Mouse (Mus musculus): ENCODE data around the gene Thsd7b. TPM values are rescaled to one million over a fixed set of nuclear protein-coding genes. Genes with fewer than 3 reads are reported as not detected.

The Thsd7b gene
- polyA plus RNA-seq, 1 experiment from 2014 or later = 1.1 TPM

DNA sequence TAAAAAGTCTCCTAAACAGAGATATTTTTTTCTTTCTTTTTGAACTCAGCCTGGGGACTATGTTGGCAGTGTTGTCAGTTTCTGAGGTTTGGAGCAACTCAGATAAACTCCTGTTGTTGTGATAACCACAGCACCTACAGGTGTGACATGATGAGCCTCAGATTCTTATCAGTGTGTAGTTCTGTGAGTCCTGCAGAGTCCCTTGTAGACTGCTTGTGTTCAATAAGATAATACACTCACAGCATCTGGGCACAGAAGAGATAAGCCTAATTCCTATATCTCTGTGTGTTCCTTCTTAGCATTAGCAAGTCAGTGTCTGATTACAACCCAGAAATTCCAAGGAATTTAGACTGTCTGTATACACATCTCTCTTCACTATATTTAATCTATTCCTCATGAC lies 789.0 kb downstream of the Thsd7b start:
- no peak for ATAC-seq (ENCODE audit: borderline replicate concordance, extremely low read depth, low FRiP score, low TSS enrichment)
- no peak overlapping the region for H3K9ac ChIP-seq
- H3K27me3 ChIP-seq = no peaks in the 10 kb centered on the region
- H3K4me1 ChIP-seq = no peaks in the 10 kb centered on the region
- no peaks in the 10 kb centered on the region for H3K9me3 ChIP-seq
- no peak overlapping the region for H3K4me2 ChIP-seq
- no peak overlapping the region for H3K4me3 ChIP-seq
- no peaks in the 10 kb centered on the region for H3K36me3 ChIP-seq
- no peak overlapping the region for H3K27ac ChIP-seq

DNA sequence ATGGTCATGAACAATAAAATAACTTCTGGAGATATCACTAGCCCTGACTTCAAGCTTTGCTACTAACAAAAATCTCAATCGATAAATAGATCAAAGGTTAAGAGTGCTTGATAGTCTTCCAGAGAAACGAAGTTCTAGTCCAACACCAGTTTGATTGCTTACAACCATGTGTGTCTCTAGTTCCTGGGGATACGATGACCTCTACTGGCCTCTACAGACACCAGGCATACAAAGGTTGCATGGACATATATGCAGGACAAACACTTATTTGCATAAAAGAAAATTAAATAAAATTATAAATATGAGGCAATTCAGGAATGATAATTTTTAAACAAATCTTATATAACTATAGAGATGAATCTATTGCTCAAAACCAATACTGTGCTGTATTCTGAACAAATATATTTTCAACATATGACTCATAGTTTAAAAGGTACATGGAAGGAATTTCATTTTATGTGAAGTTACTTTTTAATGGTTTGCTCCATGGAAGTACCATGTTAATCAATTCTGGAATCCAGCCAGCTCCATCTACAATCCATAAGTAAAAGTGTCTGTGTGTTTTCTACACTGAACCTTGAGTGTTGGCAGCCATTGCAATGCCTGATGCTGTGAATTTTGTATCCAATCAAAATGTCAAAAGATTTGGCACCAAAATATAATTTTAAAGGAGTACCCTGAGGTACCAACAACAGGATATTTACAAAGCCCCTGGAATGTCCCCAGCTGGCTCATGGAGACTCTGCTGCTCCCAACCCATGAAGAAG lies 793.3 kb downstream of the Thsd7b start:
- no peaks in the 10 kb centered on the region for H3K4me1 ChIP-seq
- no peak for ATAC-seq (ENCODE audit: borderline replicate concordance, extremely low read depth, low FRiP score, low TSS enrichment)
- no peak overlapping the region for H3K4me3 ChIP-seq
- 78% methylated on average over 3 of the region's 3 CpGs for WGBS
- H3K9ac ChIP-seq = no peak overlapping the region
- H3K4me2 ChIP-seq = no peak overlapping the region
- H3K36me3 ChIP-seq = no peaks in the 10 kb centered on the region
- no peaks in the 10 kb centered on the region for H3K9me3 ChIP-seq
- no peaks in the 10 kb centered on the region for H3K27me3 ChIP-seq
- no peak overlapping the region for H3K27ac ChIP-seq

DNA sequence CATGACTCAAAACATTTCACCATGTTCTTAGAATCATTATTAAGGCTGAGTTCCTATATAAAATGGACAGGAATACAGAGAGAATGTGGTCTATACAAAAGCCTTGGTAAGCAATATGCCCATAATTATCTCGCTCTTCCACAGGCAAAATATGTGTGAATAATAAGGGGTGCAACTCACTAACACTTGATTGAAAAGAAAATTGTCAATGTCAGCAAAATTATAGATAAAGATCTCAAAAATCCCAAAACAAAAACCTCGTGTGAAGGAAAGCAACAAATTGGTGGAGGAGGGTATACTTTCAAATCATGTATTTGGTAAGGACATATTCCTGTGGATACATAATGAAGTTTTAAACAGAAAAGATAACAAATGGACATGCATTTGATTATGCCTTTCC lies 810.7 kb downstream of the Thsd7b start:
- no peak for ATAC-seq (ENCODE audit: borderline replicate concordance, extremely low read depth, low FRiP score, low TSS enrichment)
- Histone ChIP-seq H3K36me3 (no peaks in the 10 kb centered on the region), H3K4me2 (no peak overlapping the region), H3K4me3 (no peak overlapping the region), H3K27me3 (no peaks in the 10 kb centered on the region), H3K9ac (no peak overlapping the region), H3K4me1 (no peaks in the 10 kb centered on the region), H3K9me3 (no peaks in the 10 kb centered on the region), H3K27ac (no peak overlapping the region)
- WGBS = 61% methylated on average over 2 of the region's 2 CpGs

DNA sequence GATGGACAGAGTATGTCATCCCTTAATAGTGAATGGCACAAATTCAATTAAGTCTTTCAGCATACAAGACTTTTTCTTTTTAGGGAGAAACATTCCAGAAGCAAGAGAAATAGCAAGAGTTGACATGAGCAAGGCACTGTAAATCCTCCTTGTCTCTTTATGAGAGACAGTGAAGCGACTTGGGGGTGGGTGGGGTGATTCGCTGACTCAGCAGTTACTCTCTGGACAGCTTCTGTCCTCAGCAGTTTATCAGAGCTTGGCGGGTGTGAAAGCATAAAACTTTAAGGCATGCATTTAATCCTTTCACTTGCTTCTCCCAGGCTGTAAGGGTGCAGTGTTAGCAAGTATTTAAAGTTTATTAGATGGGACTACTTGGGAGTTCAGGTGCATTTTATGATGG lies 812.1 kb downstream of the Thsd7b start:
- no peak for ATAC-seq (ENCODE audit: borderline replicate concordance, extremely low read depth, low FRiP score, low TSS enrichment)
- no peaks in the 10 kb centered on the region for H3K4me1 ChIP-seq
- no peak overlapping the region for H3K27ac ChIP-seq
- no peaks in the 10 kb centered on the region for H3K9me3 ChIP-seq
- no peak overlapping the region for H3K4me2 ChIP-seq
- WGBS = 47% methylated on average over 3 of the region's 3 CpGs
- H3K4me3 ChIP-seq = no peak overlapping the region
- no peak overlapping the region for H3K9ac ChIP-seq
- no peaks in the 10 kb centered on the region for H3K36me3 ChIP-seq
- no peaks in the 10 kb centered on the region for H3K27me3 ChIP-seq

DNA sequence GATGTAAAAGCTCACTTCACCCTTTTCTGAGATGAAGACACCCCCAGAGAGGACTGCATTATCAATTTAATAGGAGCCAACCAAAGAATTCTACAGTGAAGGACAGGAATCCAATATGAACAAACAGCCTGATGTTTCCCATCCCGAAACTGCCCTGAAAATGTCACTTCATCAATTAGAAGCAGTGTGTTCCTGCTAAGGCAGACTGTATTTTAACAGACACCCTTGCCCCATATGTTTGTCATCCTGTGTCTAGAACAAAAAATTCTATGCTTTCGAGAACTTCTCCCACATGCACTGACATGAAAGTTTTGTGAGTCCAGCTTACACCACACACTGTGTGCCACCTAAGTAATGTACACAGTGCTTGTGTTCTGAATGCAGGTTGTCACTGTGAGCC lies 812.8 kb downstream of the Thsd7b start:
- Histone ChIP-seq H3K27me3 (no peaks in the 10 kb centered on the region), H3K36me3 (no peaks in the 10 kb centered on the region), H3K4me1 (no peaks in the 10 kb centered on the region), H3K4me2 (no peak overlapping the region), H3K27ac (no peak overlapping the region), H3K4me3 (no peak overlapping the region), H3K9me3 (no peaks in the 10 kb centered on the region), H3K9ac (no peak overlapping the region)
- peak; percentile 42; the same call in 1 of the 2 replicates for ATAC-seq (ENCODE audit: borderline replicate concordance, extremely low read depth, low FRiP score, low TSS enrichment)
- 43% methylated on average over 2 of the region's 2 CpGs for WGBS

DNA sequence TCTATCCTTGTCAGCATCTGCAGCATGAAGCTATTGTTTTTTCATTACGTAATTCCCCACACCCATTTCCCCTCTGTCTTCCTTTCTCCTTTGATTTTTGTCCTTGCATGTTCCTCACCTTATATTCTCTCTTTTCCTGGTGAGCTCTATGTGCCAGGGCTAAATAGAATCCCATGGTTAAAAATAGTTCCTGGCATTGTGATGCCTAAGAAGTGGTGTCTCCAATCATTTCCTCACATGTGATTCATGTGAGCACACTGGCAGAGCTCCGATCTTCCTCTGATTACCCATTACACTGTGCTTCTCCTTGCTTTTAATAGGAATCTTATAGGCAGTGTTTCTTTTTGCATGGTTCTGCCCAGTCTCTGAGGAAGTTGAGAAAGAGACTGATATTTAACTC lies 826.1 kb downstream of the Thsd7b start:
- H3K9me3 ChIP-seq = no peaks in the 10 kb centered on the region
- no peak overlapping the region for H3K4me2 ChIP-seq
- H3K36me3 ChIP-seq = no peaks in the 10 kb centered on the region
- H3K9ac ChIP-seq = no peak overlapping the region
- H3K4me1 ChIP-seq = no peaks in the 10 kb centered on the region
- no peaks in the 10 kb centered on the region for H3K27me3 ChIP-seq
- H3K4me3 ChIP-seq = no peak overlapping the region
- peak; percentile 42; the same call in 1 of the 2 replicates for ATAC-seq (ENCODE audit: borderline replicate concordance, extremely low read depth, low FRiP score, low TSS enrichment)
- WGBS = 73% methylated on average over 2 of the region's 2 CpGs
- H3K27ac ChIP-seq = no peak overlapping the region

DNA sequence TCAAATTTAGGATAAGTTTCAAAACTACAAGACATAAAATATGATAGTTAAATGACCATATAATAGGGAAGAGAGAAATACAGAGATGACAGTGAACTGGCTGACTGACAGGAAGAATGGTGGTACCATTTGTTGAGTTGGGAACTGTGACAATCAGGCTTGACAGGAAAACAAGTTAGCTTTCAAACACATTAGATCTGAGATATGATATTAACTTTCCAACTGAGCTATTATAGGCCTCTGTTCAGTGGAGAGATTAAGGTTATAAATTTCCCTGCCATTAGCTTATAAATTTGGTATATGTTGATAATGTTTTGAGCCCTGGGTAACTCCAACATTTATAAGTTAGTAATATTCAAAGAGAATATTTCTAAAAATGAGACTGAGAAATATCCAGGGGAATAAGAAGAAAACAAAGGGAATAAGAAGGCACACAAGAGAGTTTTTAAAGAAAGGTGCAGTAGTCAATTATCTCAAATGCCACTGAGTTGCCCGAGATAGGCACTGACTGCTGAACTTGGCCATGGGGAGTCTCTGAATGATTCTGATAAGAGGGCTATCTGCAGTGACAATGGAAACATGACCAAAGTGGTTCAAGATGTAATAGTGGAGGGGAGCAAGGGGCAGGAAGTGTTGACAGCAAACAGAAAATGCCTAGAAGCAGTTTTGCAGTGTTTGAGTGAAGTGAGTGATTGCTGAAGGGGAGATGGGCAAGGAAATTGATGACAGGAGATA lies 839.6 kb downstream of the Thsd7b start:
- Histone ChIP-seq H3K9me3 (no peaks in the 10 kb centered on the region), H3K27ac (no peak overlapping the region), H3K4me3 (no peak overlapping the region), H3K27me3 (no peaks in the 10 kb centered on the region), H3K9ac (no peak overlapping the region), H3K4me1 (no peaks in the 10 kb centered on the region), H3K36me3 (no peaks in the 10 kb centered on the region), H3K4me2 (no peak overlapping the region)
- WGBS = 62% methylated on average over 1 of the region's 1 CpGs
- no peak for ATAC-seq (ENCODE audit: borderline replicate concordance, extremely low read depth, low FRiP score, low TSS enrichment)

DNA sequence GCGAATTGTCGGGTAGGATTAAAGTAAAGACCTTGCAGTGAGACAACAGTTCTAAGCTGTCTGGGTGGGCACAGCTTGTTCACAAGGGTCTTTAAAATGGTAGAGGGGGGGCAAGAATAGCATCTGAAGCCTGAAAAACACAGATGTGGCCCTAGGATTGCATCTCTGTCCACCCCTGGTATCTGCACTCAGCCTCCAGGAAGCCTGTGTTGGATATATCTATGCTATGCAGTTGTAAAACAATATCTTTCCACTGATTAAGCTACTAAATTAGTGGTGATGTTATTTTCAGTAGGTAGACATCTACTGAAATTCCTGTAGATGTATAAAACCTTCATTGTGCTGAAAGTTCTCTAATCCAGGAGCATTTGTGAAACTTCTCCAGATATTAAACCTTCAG lies 840.4 kb downstream of the Thsd7b start:
- WGBS = 90% methylated on average over 2 of the region's 2 CpGs
- Histone ChIP-seq H3K27ac (no peak overlapping the region), H3K4me2 (no peak overlapping the region), H3K27me3 (no peaks in the 10 kb centered on the region), H3K9me3 (no peaks in the 10 kb centered on the region), H3K36me3 (no peaks in the 10 kb centered on the region), H3K9ac (no peak overlapping the region), H3K4me3 (no peak overlapping the region), H3K4me1 (no peaks in the 10 kb centered on the region)
- no peak for ATAC-seq (ENCODE audit: borderline replicate concordance, extremely low read depth, low FRiP score, low TSS enrichment)

DNA sequence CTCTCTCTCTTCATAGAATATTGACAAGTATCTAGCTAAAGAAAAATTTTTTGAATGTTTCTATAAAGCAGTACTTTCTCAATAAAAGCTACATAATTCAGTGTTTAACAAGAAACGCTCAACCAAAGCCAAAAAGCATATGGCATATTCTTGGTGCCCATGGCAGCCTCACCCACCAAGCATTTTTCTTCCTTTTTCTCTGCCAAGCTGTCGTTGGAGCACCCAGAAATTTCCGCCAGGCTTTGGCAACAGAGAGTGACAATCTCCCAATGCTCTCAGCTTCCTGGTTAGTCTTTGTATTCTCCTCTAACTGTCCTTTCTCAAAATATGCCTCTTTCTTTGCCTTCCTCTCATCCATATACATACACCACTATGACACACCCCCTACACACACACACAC lies 857.8 kb downstream of the Thsd7b start:
- Histone ChIP-seq H3K4me1 (no peaks in the 10 kb centered on the region), H3K27ac (no peak overlapping the region), H3K9me3 (no peaks in the 10 kb centered on the region), H3K36me3 (no peaks in the 10 kb centered on the region), H3K27me3 (no peaks in the 10 kb centered on the region), H3K4me3 (no peak overlapping the region), H3K4me2 (no peak overlapping the region), H3K9ac (no peak overlapping the region)
- 73% methylated on average over 3 of the region's 3 CpGs for WGBS
- ATAC-seq (ENCODE audit: borderline replicate concordance, extremely low read depth, low FRiP score, low TSS enrichment) = no peak

DNA sequence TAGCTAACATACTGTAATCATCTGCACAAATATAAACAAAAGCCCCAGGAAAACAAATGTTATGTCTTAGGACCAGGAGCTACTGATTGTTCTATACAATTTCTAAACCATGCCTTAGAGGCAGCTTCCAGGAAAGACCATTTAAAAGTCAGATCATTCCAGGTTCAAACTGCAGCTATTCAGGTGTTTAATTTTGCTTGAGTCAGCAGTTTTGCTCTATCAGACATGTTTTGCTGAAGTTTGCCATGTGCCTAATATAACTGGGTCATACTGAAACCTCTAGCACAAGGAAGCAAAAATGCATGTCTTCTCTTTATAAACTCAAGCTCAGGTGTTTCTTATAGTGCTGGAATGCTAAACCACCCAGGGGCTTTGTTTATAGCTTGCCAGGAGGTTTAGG lies 893.1 kb downstream of the Thsd7b start:
- no peak for ATAC-seq (ENCODE audit: borderline replicate concordance, extremely low read depth, low FRiP score, low TSS enrichment)
- no peak overlapping the region for H3K27ac ChIP-seq
- no peaks in the 10 kb centered on the region for H3K36me3 ChIP-seq
- H3K9me3 ChIP-seq = no peaks in the 10 kb centered on the region
- H3K27me3 ChIP-seq = no peaks in the 10 kb centered on the region
- H3K4me1 ChIP-seq = no peaks in the 10 kb centered on the region
- H3K4me2 ChIP-seq = no peak overlapping the region
- H3K9ac ChIP-seq = no peak overlapping the region
- H3K4me3 ChIP-seq = no peak overlapping the region

DNA sequence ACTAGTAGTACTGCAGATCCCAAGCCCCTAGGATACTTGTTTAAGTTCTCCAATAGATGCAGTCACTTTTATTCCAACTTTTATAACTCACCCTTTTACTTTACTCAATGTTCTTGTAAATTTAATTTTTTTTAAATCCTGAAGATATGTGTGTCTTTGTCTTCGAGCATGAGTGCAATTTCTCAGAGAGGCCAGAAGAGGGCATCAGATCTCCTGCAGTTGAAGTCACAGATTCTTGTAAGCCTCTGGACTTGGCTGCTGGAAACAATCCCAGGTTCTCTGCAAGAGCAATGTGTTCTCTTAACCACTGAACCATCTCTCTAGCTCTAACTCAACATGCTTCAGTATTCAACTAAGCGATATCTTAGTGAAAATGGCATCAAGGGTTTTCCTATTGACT lies 894.2 kb downstream of the Thsd7b start:
- Histone ChIP-seq H3K4me2 (no peak overlapping the region), H3K27me3 (no peaks in the 10 kb centered on the region), H3K27ac (no peak overlapping the region), H3K9ac (no peak overlapping the region), H3K9me3 (no peaks in the 10 kb centered on the region), H3K4me3 (no peak overlapping the region), H3K36me3 (no peaks in the 10 kb centered on the region), H3K4me1 (no peaks in the 10 kb centered on the region)
- no peak for ATAC-seq (ENCODE audit: borderline replicate concordance, extremely low read depth, low FRiP score, low TSS enrichment)
- WGBS = 73% methylated on average over 2 of the region's 2 CpGs

DNA sequence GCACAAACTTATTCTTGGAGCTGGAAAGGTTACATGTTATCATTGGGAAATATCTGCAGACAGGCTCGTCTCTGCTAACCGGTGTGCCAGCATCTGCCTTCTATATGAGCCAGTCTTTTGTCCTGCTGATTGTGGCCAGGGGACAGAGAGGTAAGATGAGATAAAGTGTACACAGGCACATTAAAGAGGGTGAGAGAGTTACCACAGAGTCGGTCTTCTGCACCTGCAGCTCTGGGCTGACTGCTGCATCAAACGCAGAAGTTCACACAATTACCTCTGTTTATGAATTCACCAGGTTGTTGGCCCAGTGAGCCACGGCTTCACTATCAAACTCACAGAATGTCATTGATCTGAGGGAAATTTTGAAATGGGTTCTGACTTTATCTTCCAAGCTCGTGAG lies 896.8 kb downstream of the Thsd7b start:
- Histone ChIP-seq H3K27me3 (no peaks in the 10 kb centered on the region), H3K27ac (no peak overlapping the region), H3K9ac (no peak overlapping the region), H3K4me1 (no peaks in the 10 kb centered on the region), H3K36me3 (no peaks in the 10 kb centered on the region), H3K9me3 (no peaks in the 10 kb centered on the region), H3K4me2 (no peak overlapping the region), H3K4me3 (no peak overlapping the region)
- ATAC-seq (ENCODE audit: borderline replicate concordance, extremely low read depth, low FRiP score, low TSS enrichment) = no peak
- WGBS = 50% methylated on average over 6 of the region's 6 CpGs
